Mouse (Mus musculus) liver, postnatal 0 days (tissue): ENCODE results near the gene Ctnnb1.

Experiments
- CTCF ChIP-seq: sonication (generic); IDR thresholded peaks from 2 replicates; pipeline ENCODE4 v1.5.1; 2016; ENCODE audit warnings: antibody characterized with exemption, low read depth
- EP300 ChIP-seq: IDR thresholded peaks from 2 replicates; pipeline ENCODE4 v1.6.1; 2016; ENCODE audit warnings: antibody characterized with exemption, low read depth, mild to moderate bottlenecking

DNA sequence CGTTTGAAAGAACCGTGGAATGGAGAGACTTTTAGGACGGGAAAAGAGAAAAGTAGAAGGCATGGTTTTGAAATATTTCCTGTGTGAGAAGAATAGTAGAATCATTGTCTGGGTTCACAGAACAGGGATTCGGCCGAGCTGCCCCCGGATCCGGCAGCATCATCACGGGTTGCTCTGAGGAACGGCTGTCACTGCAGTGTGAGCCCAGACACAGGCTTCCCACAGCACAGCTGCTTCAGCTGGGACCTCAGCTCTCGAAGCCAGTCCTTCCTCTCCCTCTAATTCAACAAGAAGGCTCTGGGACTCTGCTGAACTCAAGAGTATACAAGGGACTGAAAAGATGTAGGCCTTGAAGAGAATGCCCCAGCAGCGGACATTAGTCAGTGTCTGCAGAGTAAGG, 69.7 kb downstream of the Ctnnb1 start:
- TF ChIP-seq CTCF (no peak), EP300 (no peak)
